Mouse (Mus musculus) hindbrain, embryonic 14.5 days (tissue): ENCODE results near the gene Gpc3. TPM values are rescaled to one million over a fixed set of nuclear protein-coding genes. Genes with fewer than 3 reads are reported as not detected.
A peak's percentile ranks its signal among the peaks of the same experiment; 100 is the strongest.

ENCODE experiments used
- ATAC-seq: fragments of 200-750 bp; cut with Nextera tagmentation; 2 replicates; pipeline ENCODE4 v1.8.0; 2017; ENCODE audit warnings: moderate number of reproducible peaks, mild to moderate bottlenecking, moderate TSS enrichment, moderate library complexity; ENCODE audit not compliant: low FRiP score
- DNase-seq: peaks from one replicate; pipeline ENCODE4 v3.0.0-alpha.2; 2015; ENCODE audit warnings: low spot score
- H3K27ac ChIP-seq: fragments of 300-500 bp; sonication (generic); 2 replicates; pipeline ENCODE4 v1.5.1; 2014; ENCODE audit warnings: mild to moderate bottlenecking, moderate library complexity
- H3K27me3 ChIP-seq: fragments of 300-500 bp; sonication (generic); 2 replicates; pipeline ENCODE4 v1.6.1; 2014; ENCODE audit warnings: mild to moderate bottlenecking, low read length, mixed read lengths; ENCODE audit not compliant: control insufficient read depth, insufficient read depth
- H3K36me3 ChIP-seq: fragments of 300-500 bp; sonication (generic); replicated peaks from 2 replicates; pipeline ENCODE4 v1.6.1; 2014; ENCODE audit not compliant: control insufficient read depth, insufficient read depth
- H3K4me1 ChIP-seq: fragments of 300-500 bp; sonication (generic); replicated peaks from 2 replicates; pipeline ENCODE4 v1.6.1; 2014; ENCODE audit warnings: antibody characterized with exemption, low read length, mixed read lengths; ENCODE audit not compliant: control insufficient read depth, insufficient read depth
- H3K4me2 ChIP-seq: fragments of 300-500 bp; sonication (generic); replicated peaks from 2 replicates; pipeline ENCODE4 v1.6.1; 2014; ENCODE audit warnings: mild to moderate bottlenecking, moderate library complexity
- H3K4me3 ChIP-seq: fragments of 300-500 bp; sonication (generic); replicated peaks from 2 replicates; pipeline ENCODE4 v1.5.1; 2014; ENCODE audit warnings: mild to moderate bottlenecking, low read length
- H3K9ac ChIP-seq: fragments of 300-500 bp; sonication (generic); 2 replicates; pipeline ENCODE4 v1.6.1; 2014
- H3K9me3 ChIP-seq: fragments of 300-500 bp; sonication (generic); 2 replicates; pipeline ENCODE4 v1.6.1; 2016; ENCODE audit warnings: low read length; ENCODE audit not compliant: control insufficient read depth
- WGBS: fragments of 180-500 bp; shearing (Covaris S2); extraction: QIAGEN DNeasy Blood & Tissue Kit; methylation state at CpG from one replicate; pipeline ENCODE4 v1.1.7; 2014; 5-methylcytosine and 5-hydroxymethylcytosine counted together
- polyA plus RNA-seq: library from polyadenylated mRNA; unstranded; fragments of >200 nt; fragmentation: Nextera tagmentation; extraction: Ambion mirVana; gene quantifications from 2 replicates; pipeline ENCODE4 v1.2.1, GENCODE M21; 2014

Gpc3 gene
- polyA plus RNA-seq, result 101 and 122 TPM in 2 replicates

DNA sequence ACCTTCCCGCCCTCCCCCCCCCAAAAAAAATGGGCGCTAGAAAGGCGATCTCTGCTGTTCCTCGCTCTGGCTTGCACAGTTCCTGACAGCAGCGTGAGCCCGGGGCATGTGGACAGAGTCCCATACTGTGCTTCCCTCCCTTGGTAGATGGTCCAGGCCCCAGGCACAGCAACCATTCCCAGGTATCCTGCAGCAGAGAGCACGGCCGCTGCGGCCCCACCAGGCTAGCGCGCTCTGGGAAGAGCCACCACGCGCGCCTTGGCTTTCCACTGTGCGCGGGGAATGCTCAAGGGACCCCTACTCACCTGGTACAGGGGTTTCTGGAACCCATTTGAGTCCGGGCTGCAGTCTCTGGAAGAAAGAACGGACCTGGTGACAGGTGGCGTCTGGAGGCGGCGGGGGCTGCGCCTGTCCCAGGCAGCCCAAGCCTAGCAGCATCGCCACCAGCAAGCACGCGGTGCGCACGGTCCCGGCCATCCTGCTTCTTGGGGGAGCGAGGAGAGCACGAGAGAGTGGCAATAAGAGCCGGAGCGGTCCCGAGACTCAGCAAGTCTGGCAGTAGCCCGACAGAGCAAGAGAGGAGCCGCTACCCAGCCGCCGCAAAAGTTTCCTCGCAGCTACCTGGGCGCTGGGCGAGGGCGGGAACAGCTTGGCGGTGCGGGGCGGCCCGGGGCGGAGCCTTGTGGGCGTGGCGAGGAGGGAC is at the start of gene Gpc3:
Gene Gpc3, minus strand, starts transcription at position 623 of the 703 bp plus-strand sequence.
- H3K27me3 ChIP-seq, result peaks cover 36% of the 10 kb centered on the region
- no peaks in the 10 kb centered on the region for H3K36me3 ChIP-seq
- DNase-seq (peak; percentile 33), ATAC-seq (peak; percentile 57)
- WGBS, result 17% methylated on average over 38 of the region's 48 CpGs
- H3K9me3 ChIP-seq, result no peaks in the 10 kb centered on the region
- peak within 1 kb of the TSS; percentile 47 for H3K4me3 ChIP-seq
- H3K4me1 ChIP-seq, result peaks cover 7% of the 10 kb centered on the region; the same call in 1 of the 2 replicates
- no peak within 1 kb of the TSS for H3K27ac ChIP-seq
- peak within 1 kb of the TSS; percentile 82 for H3K4me2 ChIP-seq
- peak within 1 kb of the TSS; percentile 40; the same call in 1 of the 2 replicates for H3K9ac ChIP-seq

DNA sequence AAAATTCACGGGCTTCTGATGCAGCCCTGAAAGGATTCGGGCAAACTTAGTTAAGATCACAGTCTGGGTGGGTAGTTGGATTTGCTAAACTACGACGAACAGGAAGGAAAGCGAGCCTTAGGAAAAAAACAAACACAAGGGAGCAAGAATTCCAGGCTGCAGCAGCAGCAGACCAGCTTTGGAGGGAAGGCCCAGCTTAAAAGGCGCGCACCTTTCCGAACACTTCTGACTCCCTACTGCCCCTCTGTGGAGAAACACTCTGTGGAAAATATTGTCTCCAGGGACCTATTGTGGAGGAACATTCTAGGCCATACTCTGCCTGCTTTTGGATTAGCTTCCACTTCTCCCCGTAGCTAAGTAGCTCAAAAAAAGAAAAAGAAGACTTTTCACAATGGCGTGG is 38.2 kb upstream of the Gpc3 start:
- H3K4me1 ChIP-seq, result 0 out of 2 replicates have a peak, but pooled peaks cover 6% of the 10 kb centered on the region
- H3K4me2 ChIP-seq, result peak overlapping the region; percentile 21; the same call in 1 of the 2 replicates
- no peaks in the 10 kb centered on the region for H3K36me3 ChIP-seq
- ATAC-seq (no peak), DNase-seq (peak; percentile 66)
- H3K27ac ChIP-seq, result no peak overlapping the region
- H3K4me3 ChIP-seq, result no peak overlapping the region
- no peaks in the 10 kb centered on the region for H3K27me3 ChIP-seq
- WGBS, result 22% methylated on average over 10 of the region's 10 CpGs
- H3K9ac ChIP-seq, result no peak overlapping the region
- no peaks in the 10 kb centered on the region for H3K9me3 ChIP-seq

DNA sequence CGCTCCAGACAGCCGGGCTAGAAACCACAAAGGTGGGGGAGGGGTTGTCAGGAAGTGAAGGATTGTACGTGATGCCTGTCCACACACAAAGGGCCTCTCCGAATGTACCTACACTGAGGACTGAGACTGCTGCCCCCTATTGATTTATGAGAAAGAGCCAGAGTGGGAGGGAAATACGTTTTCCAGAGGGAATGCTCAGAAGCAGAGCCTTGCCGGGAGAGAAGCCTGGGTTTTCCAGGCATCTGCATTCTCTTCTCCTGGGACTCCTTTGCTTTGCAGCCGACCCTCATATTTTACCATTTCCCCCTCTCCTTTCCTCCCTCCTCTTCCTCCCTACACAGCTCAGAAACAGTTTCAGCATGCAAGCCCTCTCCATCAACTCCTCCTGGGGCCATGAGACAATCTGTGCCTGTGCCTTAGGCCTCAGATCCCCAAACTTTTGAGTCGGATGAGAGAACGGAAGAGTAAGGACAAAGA is 37.8 kb upstream of the Gpc3 start:
- DNase-seq, result no peak
- no peak overlapping the region for H3K4me3 ChIP-seq

DNA sequence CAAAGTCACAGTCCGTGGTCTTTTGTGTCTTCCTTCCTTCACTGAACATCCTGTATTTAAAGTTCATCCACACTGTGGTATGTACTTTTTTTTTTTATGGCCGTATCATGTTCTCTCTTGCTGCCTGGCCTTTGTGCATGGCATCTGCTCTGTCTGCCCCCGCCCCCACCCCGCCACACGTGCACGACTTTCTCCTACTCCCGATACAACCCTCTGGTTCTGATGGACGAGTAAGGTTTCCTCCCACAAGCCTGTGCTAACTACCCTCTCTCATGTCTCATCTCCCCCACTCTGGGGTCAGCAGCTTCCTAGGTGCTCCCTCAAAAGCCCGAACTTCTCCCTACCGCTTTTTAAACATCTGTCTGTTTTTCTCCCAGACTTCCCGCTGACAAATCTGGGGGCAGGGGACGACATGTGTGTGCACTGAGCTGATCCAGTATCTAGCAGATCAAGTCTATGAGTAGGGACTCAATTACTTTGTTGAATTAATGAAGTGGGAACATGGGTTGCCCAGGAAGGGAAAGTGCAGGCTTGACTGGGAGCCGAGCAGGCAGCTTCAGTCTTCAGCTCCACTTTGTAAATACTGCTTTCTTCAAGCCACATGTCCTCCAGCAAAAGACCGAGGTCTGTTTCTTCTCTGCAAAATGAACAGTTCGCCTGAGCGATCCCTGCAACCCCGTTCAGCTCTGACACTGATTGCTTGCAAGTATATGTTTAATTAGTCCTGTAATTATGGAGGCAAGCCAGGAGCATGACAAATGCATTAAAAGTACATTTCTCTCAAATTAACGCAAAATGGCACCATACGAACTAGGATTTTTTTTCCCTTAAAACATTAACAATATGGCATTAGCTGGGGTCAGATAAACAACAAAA is 35.4 kb upstream of the Gpc3 start:
- ATAC-seq (no peak), DNase-seq (no peak)
- H3K4me2 ChIP-seq, result peak overlapping the region; percentile 24; the same call in 1 of the 2 replicates
- H3K36me3 ChIP-seq, result no peaks in the 10 kb centered on the region
- no peak overlapping the region for H3K9ac ChIP-seq
- 32% methylated on average over 19 of the region's 19 CpGs for WGBS
- H3K4me3 ChIP-seq, result no peak overlapping the region
- H3K4me1 ChIP-seq, result 0 out of 2 replicates have a peak, but pooled peaks cover 6% of the 10 kb centered on the region
- no peaks in the 10 kb centered on the region for H3K27me3 ChIP-seq
- H3K27ac ChIP-seq, result no peak overlapping the region
- H3K9me3 ChIP-seq, result no peaks in the 10 kb centered on the region

More for the DNA sequence above, 37.8 kb upstream of the Gpc3 start:
- H3K9ac ChIP-seq, result no peak overlapping the region
- H3K27ac ChIP-seq, result no peak overlapping the region
- peak overlapping the region; percentile 21 for H3K4me2 ChIP-seq
- 22% methylated on average over 9 of the region's 9 CpGs for WGBS
- no peak for ATAC-seq
- no peaks in the 10 kb centered on the region for H3K9me3 ChIP-seq
- H3K36me3 ChIP-seq, result no peaks in the 10 kb centered on the region
- H3K4me1 ChIP-seq, result 0 out of 2 replicates have a peak, but pooled peaks cover 6% of the 10 kb centered on the region
- no peaks in the 10 kb centered on the region for H3K27me3 ChIP-seq

DNA sequence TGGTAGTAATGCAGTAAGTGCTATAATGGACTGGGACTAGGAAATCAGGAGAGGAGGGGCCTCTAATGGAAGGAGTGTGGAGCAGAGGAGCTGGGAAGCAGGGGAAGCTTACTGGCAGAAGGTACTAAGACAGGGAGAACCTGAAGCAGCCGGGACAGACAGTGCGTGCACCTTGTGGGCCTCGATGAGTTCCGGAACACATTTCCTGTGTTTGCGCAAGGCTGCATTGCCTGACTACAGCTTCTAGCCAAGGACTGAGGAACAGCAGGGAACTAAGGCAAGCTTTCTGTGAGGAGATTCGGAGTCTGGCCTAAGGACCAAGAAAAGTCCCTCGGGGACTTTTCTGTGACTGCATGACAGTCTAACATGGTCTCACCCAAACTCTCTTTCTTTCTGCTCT is 30.6 kb upstream of the Gpc3 start:
- H3K36me3 ChIP-seq, result no peaks in the 10 kb centered on the region
- no peak overlapping the region for H3K9ac ChIP-seq
- ATAC-seq (no peak), DNase-seq (no peak)
- H3K27me3 ChIP-seq, result no peaks in the 10 kb centered on the region
- no peak overlapping the region for H3K27ac ChIP-seq
- no peak overlapping the region for H3K4me3 ChIP-seq
- 68% methylated on average over 7 of the region's 7 CpGs for WGBS
- no peaks in the 10 kb centered on the region for H3K9me3 ChIP-seq
- no peak overlapping the region for H3K4me2 ChIP-seq
- H3K4me1 ChIP-seq, result 0 out of 2 replicates have a peak, but pooled peaks cover 2% of the 10 kb centered on the region

DNA sequence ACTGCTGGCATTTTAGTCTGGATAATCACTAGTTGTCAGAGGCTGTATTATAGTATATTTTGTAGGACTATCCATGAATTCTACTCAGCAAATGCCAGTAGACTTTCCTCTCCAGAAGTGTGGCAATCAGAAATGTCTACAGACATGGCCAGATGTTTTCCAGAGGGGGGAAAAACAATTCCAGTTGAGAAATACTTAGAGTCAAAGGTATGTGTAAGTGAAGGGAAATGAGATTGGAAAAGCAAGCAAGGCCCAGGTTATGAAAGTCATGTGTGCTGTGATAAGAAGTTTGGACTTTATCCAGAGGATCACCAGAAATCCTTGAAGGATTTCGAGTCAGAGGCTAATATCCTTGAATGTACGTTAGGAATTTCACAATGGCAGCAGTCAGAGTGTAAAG is 29.6 kb upstream of the Gpc3 start:
- no peaks in the 10 kb centered on the region for H3K36me3 ChIP-seq
- no peaks in the 10 kb centered on the region for H3K27me3 ChIP-seq
- no peak overlapping the region for H3K27ac ChIP-seq
- no peaks in the 10 kb centered on the region for H3K4me1 ChIP-seq
- no peak for ATAC-seq
- no peak for DNase-seq
- H3K9me3 ChIP-seq, result no peaks in the 10 kb centered on the region
- WGBS, result 72% methylated on average over 2 of the region's 2 CpGs
- H3K4me3 ChIP-seq, result no peak overlapping the region
- H3K9ac ChIP-seq, result no peak overlapping the region
- no peak overlapping the region for H3K4me2 ChIP-seq

DNA sequence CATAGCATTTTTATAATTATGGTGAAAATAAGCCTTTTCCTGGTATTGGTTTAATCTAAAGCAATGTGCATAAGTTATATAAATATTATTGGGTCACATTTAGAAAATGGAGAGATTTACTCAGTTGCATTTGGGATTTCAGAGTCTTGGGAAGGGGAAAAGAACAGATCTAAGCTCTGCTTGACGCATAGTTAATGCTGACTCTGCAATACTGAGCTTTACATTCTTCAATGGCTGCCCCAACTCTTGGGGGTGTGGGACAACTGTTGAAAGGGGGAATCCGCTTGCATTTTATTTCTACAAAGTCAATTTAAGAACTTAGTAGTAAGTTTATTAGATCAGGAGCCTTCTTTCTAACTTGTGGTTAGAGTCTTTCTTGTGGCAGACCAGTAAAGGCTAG is 28.4 kb upstream of the Gpc3 start:
- H3K9me3 ChIP-seq, result no peaks in the 10 kb centered on the region
- H3K4me2 ChIP-seq, result no peak overlapping the region
- no peak overlapping the region for H3K27ac ChIP-seq
- H3K36me3 ChIP-seq, result no peaks in the 10 kb centered on the region
- WGBS, result 89% methylated on average over 2 of the region's 2 CpGs
- no peaks in the 10 kb centered on the region for H3K4me1 ChIP-seq
- no peak overlapping the region for H3K9ac ChIP-seq
- no peak for DNase-seq
- H3K4me3 ChIP-seq, result no peak overlapping the region
- ATAC-seq, result no peak
- no peaks in the 10 kb centered on the region for H3K27me3 ChIP-seq

DNA sequence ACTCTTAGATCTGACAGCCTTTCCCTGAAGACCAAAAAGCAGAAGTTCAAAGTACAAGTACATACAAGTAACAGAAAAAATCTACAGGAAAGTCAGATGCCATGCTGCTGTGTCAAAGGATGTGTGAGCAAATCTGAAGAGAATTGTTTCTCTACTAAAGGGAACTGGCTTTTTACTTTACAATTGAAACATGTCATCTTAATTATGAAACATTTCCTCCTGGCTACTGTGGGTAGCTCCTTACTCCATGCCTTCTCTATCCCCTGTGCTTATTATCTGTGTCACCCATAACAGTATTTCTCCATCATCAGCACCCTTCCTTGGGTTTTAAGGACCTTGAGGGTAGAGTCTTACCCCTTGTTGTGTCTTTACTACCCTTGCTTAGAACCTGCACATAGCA is 23.7 kb upstream of the Gpc3 start:
- H3K36me3 ChIP-seq, result no peaks in the 10 kb centered on the region
- H3K27ac ChIP-seq, result no peak overlapping the region
- ATAC-seq, result no peak
- H3K4me3 ChIP-seq, result no peak overlapping the region
- H3K9ac ChIP-seq, result no peak overlapping the region
- no peak overlapping the region for H3K4me2 ChIP-seq
- H3K9me3 ChIP-seq, result no peaks in the 10 kb centered on the region
- no peak for DNase-seq
- H3K27me3 ChIP-seq, result no peaks in the 10 kb centered on the region
- no peaks in the 10 kb centered on the region for H3K4me1 ChIP-seq

DNA sequence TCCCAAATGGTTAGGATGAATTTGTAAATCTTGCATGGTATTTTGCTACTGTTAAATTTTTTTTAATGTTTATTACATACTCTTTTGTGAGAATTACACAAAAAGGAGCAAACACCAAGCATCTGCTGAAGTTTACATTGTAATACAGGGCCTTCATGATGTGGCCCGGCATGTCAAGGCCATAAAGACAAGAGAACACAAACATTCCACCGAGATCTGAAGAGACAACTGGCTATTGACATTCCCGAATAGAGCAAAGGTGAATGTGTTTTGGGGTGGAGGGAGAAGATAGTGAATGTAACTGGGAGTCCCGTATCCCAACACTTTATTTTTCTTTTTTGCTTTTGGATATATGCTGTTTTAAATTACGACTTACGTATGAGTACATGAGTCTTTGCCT is 20.2 kb upstream of the Gpc3 start:
- no peaks in the 10 kb centered on the region for H3K36me3 ChIP-seq
- no peak overlapping the region for H3K4me3 ChIP-seq
- no peaks in the 10 kb centered on the region for H3K4me1 ChIP-seq
- ATAC-seq (no peak), DNase-seq (no peak)
- no peak overlapping the region for H3K27ac ChIP-seq
- H3K9ac ChIP-seq, result no peak overlapping the region
- H3K27me3 ChIP-seq, result no peaks in the 10 kb centered on the region
- 89% methylated on average over 6 of the region's 6 CpGs for WGBS
- no peaks in the 10 kb centered on the region for H3K9me3 ChIP-seq
- no peak overlapping the region for H3K4me2 ChIP-seq
